Comparison of ENCODE assay signal across 18 mouse cellular contexts in genomic region chr11:95333209-95333608, GRCm38 (mm10). TPM values are rescaled to one million over a fixed set of nuclear protein-coding genes. Genes with fewer than 3 reads are reported as not detected.
DNase-seq lines count a peak whose midpoint lies in the region; ATAC-seq and TF ChIP-seq lines count a peak whose summit lies in the region.
"Had no signal": no experiment of that assay in that cellular context is flagged by ENCODE, and none has a peak within 500 bp of the region (broad histone marks: within the 10 kb centered on the region; RNA-seq: fewer than 3 reads in every experiment).

No protein-coding gene starts in this region.

- H3K4me3 ChIP-seq in thymus, adult 2 months (ENCODE audit: control insufficient read depth, insufficient read depth, low read length), result no peak overlapping the region
- H3K4me3 ChIP-seq in liver, embryonic 15.5 days (replicated peaks), result 0 out of 2 replicates have a peak overlapping the region, but pooled peaks have one; percentile 9
- no peak overlapping the region for H3K4me3 ChIP-seq in forebrain, embryonic 12.5 days (replicated peaks)
- H3K4me3 ChIP-seq: gastrocnemius, adult 2 months; heart, embryonic 10.5 days; kidney, embryonic 15.5 days; megakaryocyte, embryonic 14.5 days; stomach, embryonic 15.5 days had no signal

- peak overlapping the region; percentile 52 for H3K4me2 ChIP-seq in liver, embryonic 15.5 days
- H3K4me2 ChIP-seq in forebrain, embryonic 12.5 days, result no peak overlapping the region
- H3K4me2 ChIP-seq: kidney, embryonic 15.5 days; stomach, embryonic 15.5 days had no signal

- TF ChIP-seq CTCF in thymus, adult 2 months (IDR thresholded peaks at IDR 0.05; ENCODE audit: borderline replicate concordance, control insufficient read depth, extremely low read depth, insufficient read depth, low read length, poor library complexity), result no peak

- H3K36me3 ChIP-seq in thymus, adult 2 months (ENCODE audit: control insufficient read depth, insufficient read depth, low read length), result no peaks in the 10 kb centered on the region
- no peaks in the 10 kb centered on the region for H3K36me3 ChIP-seq in liver, embryonic 15.5 days (replicated peaks)
- H3K36me3 ChIP-seq in forebrain, embryonic 12.5 days (replicated peaks), result no peaks in the 10 kb centered on the region
- H3K36me3 ChIP-seq: heart, embryonic 10.5 days; kidney, embryonic 15.5 days; stomach, embryonic 15.5 days had no signal

- no peak overlapping the region for H3K9ac ChIP-seq in liver, embryonic 15.5 days
- H3K9ac ChIP-seq in forebrain, embryonic 12.5 days, result no peak overlapping the region
- H3K9ac ChIP-seq: kidney, embryonic 15.5 days; stomach, embryonic 15.5 days had no signal

- no peak for TF ChIP-seq POLR2A in thymus, adult 2 months (IDR thresholded peaks at IDR 0.05; ENCODE audit: control insufficient read depth, extremely low read depth, insufficient read depth, low read length, poor library complexity)

- WGBS in thymus, adult 2 months, result 5% methylated on average over 4 of the region's 4 CpGs
- 20% methylated on average over 4 of the region's 4 CpGs for WGBS in liver, embryonic 15.5 days (ENCODE audit: insufficient replicate concordance)
- WGBS in forebrain, embryonic 12.5 days, result 63% methylated on average over 4 of the region's 4 CpGs

- DNase-seq in thymus, adult 2 months, result peak; percentile 33
- no peak for DNase-seq in thymus, adult 18-20 months
- DNase-seq in thymus, postnatal 25 days, result peak; percentile 35
- DNase-seq in right cerebral cortex, adult 18-20 months, result no peak
- no peak for DNase-seq in layer of hippocampus, postnatal 25 days (ENCODE audit: extremely low spot score in 1 of 2, low spot score in 1 of 2)
- DNase-seq: adrenal gland, postnatal 10 days; cerebellum, adult 9-11 months; gastrocnemius, adult 2 months; heart, postnatal 36 days; lung, adult 2 months; right cerebral cortex, postnatal 14 days had no signal

- H3K27ac ChIP-seq in thymus, adult 2 months (ENCODE audit: control insufficient read depth, insufficient read depth, low read length), result peak overlapping the region; percentile 95
- peak overlapping the region; percentile 95 for H3K27ac ChIP-seq in liver, embryonic 15.5 days (replicated peaks)
- H3K27ac ChIP-seq in forebrain, embryonic 12.5 days, result no peak overlapping the region
- H3K27ac ChIP-seq: heart, embryonic 10.5 days; kidney, embryonic 15.5 days; stomach, embryonic 15.5 days had no signal

- H3K27me3 ChIP-seq in thymus, adult 2 months (ENCODE audit: control insufficient read depth, insufficient read depth, low read length), result no peaks in the 10 kb centered on the region
- no peaks in the 10 kb centered on the region for H3K27me3 ChIP-seq in liver, embryonic 15.5 days
- H3K27me3 ChIP-seq in forebrain, embryonic 12.5 days, result peaks cover 16% of the 10 kb centered on the region
- H3K27me3 ChIP-seq: kidney, embryonic 15.5 days; megakaryocyte, embryonic 14.5 days; stomach, embryonic 15.5 days had no signal

- peak; percentile 43 for ATAC-seq in activated CD4-positive, CD25-positive, alpha-beta regulatory T cell, adult 4 months
- ATAC-seq in liver, embryonic 15.5 days (ENCODE audit: insufficient read depth), result no peak
- no peak for ATAC-seq in forebrain, embryonic 12.5 days (ENCODE audit: low FRiP score)

- H3K4me1 ChIP-seq in thymus, adult 2 months (replicated peaks; ENCODE audit: control insufficient read depth, insufficient read depth, low read length), result peaks cover 18% of the 10 kb centered on the region
- H3K4me1 ChIP-seq in liver, embryonic 15.5 days (replicated peaks), result peaks cover 63% of the 10 kb centered on the region
- H3K4me1 ChIP-seq in forebrain, embryonic 12.5 days, result peaks cover 7% of the 10 kb centered on the region

- H3K9me3 ChIP-seq in liver, embryonic 15.5 days (replicated peaks), result no peaks in the 10 kb centered on the region
- no peaks in the 10 kb centered on the region for H3K9me3 ChIP-seq in forebrain, embryonic 12.5 days
- H3K9me3 ChIP-seq: heart, embryonic 10.5 days; kidney, embryonic 15.5 days; megakaryocyte, embryonic 14.5 days; stomach, embryonic 15.5 days had no signal

RNA-seq across cellular contexts. Expression of gene Fam117a, which starts 3.6 kb away (rescaled TPM):
- polyA plus RNA-seq in thymus, adult 2 months (2012; rRNA removed), result 204 and 224 TPM in 2 replicates
- polyA plus RNA-seq in activated CD4-positive, CD25-positive, alpha-beta regulatory T cell, adult 4 months (2017; shearing (Covaris generic)), result 10 to 100 TPM; 17.4 to 21.9 TPM
- polyA plus RNA-seq in liver, embryonic 15.5 days (2015; fragmentation: Nextera tagmentation; extraction: Ambion mirVana), result 75.3 and 78.9 TPM in 2 replicates
- polyA plus RNA-seq in forebrain, embryonic 12.5 days (2016; fragmentation: Nextera tagmentation; extraction: Ambion mirVana), result 6.0 and 7.8 TPM in 2 replicates
- total RNA-seq in layer of hippocampus, postnatal 25 days (2021), result 1 to 10 TPM; 3.2 to 7.2 TPM

RNA-seq across cellular contexts. Expression of gene Kat7, which starts 23.2 kb away (rescaled TPM):
- 55.5 and 64.8 TPM in 2 replicates for polyA plus RNA-seq in thymus, adult 2 months (2012; rRNA removed)
- 10 to 100 TPM; 40.8 to 49.2 TPM for polyA plus RNA-seq in activated CD4-positive, CD25-positive, alpha-beta regulatory T cell, adult 4 months (2017; shearing (Covaris generic))
- polyA plus RNA-seq in liver, embryonic 15.5 days (2015; fragmentation: Nextera tagmentation; extraction: Ambion mirVana), result 30.6 and 30.8 TPM in 2 replicates
- polyA plus RNA-seq in forebrain, embryonic 12.5 days (2016; fragmentation: Nextera tagmentation; extraction: Ambion mirVana), result 83.9 and 92.1 TPM in 2 replicates
- total RNA-seq in layer of hippocampus, postnatal 25 days (2021), result 10 to 100 TPM; 74.8 to 75.5 TPM

RNA-seq across cellular contexts. Expression of gene Slc35b1, which starts 51.3 kb away (rescaled TPM):
- polyA plus RNA-seq in thymus, adult 2 months (2012; rRNA removed), result 89.3 and 107 TPM in 2 replicates
- 10 to 100 TPM; 64.4 to 70.1 TPM for polyA plus RNA-seq in activated CD4-positive, CD25-positive, alpha-beta regulatory T cell, adult 4 months (2017; shearing (Covaris generic))
- 39.2 and 40.6 TPM in 2 replicates for polyA plus RNA-seq in liver, embryonic 15.5 days (2015; fragmentation: Nextera tagmentation; extraction: Ambion mirVana)
- 126 TPM in 2 replicates for polyA plus RNA-seq in forebrain, embryonic 12.5 days (2016; fragmentation: Nextera tagmentation; extraction: Ambion mirVana)
- 10 to 100 TPM; 69.7 to 69.9 TPM for total RNA-seq in layer of hippocampus, postnatal 25 days (2021)

Comparison
In these comparisons a context has a peak if more than half of its experiments do, and no peak if none do; other contexts are left out.
1. DNase-seq: peak in thymus, adult 2 months (single experiment) and thymus, postnatal 25 days (single experiment); none in thymus, adult 18-20 months (0 of 2), right cerebral cortex, adult 18-20 months (single experiment) and layer of hippocampus, postnatal 25 days (0 of 2).